Mouse (Mus musculus): ENCODE data around the gene Proca1. TPM values are rescaled to one million over a fixed set of nuclear protein-coding genes. Genes with fewer than 3 reads are reported as not detected.

Gene Proca1
- polyA plus RNA-seq, 1 experiment, result not detected

DNA sequence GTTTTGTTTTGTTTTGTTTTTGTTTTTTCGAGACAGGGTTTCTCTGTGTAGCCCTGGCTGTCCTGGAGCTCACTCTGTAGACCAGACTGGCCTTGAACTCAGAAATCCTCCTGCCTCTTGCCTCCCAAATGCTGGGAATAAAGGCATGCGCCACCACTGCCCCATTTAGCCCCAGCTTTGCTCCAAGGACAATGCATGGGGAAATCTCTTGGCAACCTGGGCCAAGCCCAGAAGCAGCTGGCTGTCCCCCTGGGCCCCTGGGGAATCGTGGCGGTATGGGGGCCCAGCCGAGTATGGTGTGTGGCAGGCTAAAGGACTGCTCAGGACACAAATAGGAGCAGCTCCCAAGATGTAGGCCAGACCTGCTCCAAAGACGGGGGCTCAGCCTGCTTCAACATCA lies 11.1 kb downstream of the Proca1 start:
- H3K36me3 ChIP-seq (ENCODE audit: control insufficient read depth), result peaks cover 59% of the 10 kb centered on the region
- H3K27me3 ChIP-seq (ENCODE audit: control insufficient read depth), result no peaks in the 10 kb centered on the region
- no peaks in the 10 kb centered on the region for H3K4me1 ChIP-seq (ENCODE audit: control insufficient read depth)
- TF ChIP-seq GATA1 (IDR thresholded peaks at IDR 0.05; ENCODE audit: low read length) (no peak), TAL1 (IDR thresholded peaks at IDR 0.05; ENCODE audit: low read length) (no peak)
- H3K9me3 ChIP-seq (ENCODE audit: control insufficient read depth, low read length), result no peaks in the 10 kb centered on the region
- no peak overlapping the region for H3K4me3 ChIP-seq (replicated peaks)

DNA sequence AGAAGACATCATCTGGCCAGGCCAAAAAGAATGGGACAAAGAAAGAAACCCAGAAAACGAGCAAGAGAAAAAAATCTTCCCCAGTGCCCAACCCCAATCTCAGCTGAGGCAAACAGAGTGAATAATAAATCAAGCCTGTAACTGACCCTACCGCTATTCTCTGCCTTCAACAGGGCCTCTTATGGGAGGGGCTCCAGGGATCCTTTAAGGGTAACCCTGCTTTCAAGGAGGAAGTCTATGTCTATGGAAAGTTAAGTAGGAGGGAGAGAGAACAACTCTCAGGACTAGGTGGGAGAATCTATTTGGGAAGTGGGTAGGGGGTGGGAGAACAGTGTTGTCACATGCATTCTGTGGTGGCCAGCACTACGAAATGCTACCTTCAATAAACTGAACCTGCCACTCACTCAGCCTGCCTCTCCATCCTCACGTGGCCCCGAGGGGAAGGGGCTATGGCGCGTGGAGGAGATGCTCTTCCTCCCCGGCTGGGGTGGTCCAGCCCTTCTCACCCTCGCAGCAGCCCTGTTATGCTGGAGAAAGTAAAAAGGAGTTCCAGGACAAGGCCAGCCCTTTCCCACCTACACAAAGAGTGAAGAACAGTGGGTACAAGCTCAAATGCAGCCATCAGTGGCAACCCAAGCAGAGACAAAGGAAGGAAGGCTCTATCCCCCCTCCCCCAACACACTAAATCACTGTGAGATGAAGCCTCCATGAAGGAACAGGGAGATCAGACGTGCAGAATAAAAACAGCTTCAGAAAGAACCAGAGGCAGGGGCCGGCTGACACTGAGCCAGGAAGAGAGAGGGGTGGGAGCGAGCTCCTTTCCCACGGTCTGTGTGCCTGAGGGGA lies 12.4 kb downstream of the Proca1 start:
- Histone ChIP-seq H3K36me3 (ENCODE audit: control insufficient read depth) (peaks cover 72% of the 10 kb centered on the region), H3K4me3 (replicated peaks) (no peak overlapping the region), H3K9me3 (ENCODE audit: control insufficient read depth, low read length) (no peaks in the 10 kb centered on the region), H3K27me3 (ENCODE audit: control insufficient read depth) (no peaks in the 10 kb centered on the region), H3K4me1 (ENCODE audit: control insufficient read depth) (no peaks in the 10 kb centered on the region)
- TF ChIP-seq TAL1 (IDR thresholded peaks at IDR 0.05; ENCODE audit: low read length) (no peak), GATA1 (IDR thresholded peaks at IDR 0.05; ENCODE audit: low read length) (no peak)

DNA sequence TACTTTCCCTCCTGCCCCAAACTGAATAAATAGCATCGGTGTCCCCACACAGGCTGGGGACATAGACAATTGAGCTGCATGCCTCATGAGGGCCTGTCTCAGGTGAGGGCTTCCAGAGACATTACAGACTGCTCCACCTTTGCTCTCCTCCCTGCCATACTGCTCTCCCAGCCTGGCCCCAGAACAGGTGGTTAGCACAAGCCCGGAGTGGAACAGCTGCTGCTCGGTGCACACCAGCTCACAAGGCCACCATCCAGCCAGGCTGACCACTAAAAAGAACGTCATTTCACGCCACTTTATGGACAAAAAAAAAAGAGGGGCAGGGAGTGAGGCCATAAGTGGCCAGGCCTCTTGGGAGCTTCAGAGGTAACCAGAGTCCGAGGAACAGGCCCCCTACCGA lies 14.0 kb downstream of the Proca1 start:
- Histone ChIP-seq H3K36me3 (ENCODE audit: control insufficient read depth) (peaks cover 88% of the 10 kb centered on the region), H3K27me3 (ENCODE audit: control insufficient read depth) (no peaks in the 10 kb centered on the region), H3K4me1 (ENCODE audit: control insufficient read depth) (no peaks in the 10 kb centered on the region), H3K4me3 (replicated peaks) (no peak overlapping the region), H3K9me3 (ENCODE audit: control insufficient read depth, low read length) (no peaks in the 10 kb centered on the region)
- no peak for TF ChIP-seq TAL1 (IDR thresholded peaks at IDR 0.05; ENCODE audit: low read length)
- TF ChIP-seq GATA1 (IDR thresholded peaks at IDR 0.05; ENCODE audit: low read length), result no peak

GRCm38 (mm10) chr11:78209886-78210285 lies 16.7 kb downstream of the Proca1 start:
- Histone ChIP-seq H3K4me1 (ENCODE audit: control insufficient read depth) (no peaks in the 10 kb centered on the region), H3K4me3 (replicated peaks) (no peak overlapping the region), H3K27me3 (ENCODE audit: control insufficient read depth) (no peaks in the 10 kb centered on the region), H3K36me3 (ENCODE audit: control insufficient read depth) (peaks cover 100% of the 10 kb centered on the region), H3K9me3 (ENCODE audit: control insufficient read depth, low read length) (no peaks in the 10 kb centered on the region)
- TF ChIP-seq TAL1 (IDR thresholded peaks at IDR 0.05; ENCODE audit: low read length) (no peak), GATA1 (IDR thresholded peaks at IDR 0.05; ENCODE audit: low read length) (no peak)

DNA sequence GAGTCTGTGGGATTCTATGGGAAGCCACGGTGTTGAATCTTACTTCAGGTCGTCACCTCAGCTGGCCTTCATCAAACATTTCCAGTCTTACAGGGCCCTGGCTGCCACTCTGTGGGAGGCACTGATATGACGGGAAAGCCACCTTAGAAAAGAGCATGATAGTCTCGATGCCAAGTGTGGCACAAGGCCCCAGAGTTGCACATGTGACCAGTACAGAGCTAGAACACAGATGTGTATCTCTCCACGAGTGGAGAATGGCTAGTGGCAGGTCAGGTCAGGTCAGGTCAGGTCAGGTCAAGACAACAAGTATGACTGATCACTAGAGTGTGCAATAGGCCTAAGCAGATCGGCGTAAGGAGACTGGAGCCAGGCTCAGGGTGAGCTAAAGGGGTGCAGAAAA lies 17.4 kb downstream of the Proca1 start:
- TF ChIP-seq GATA1 (IDR thresholded peaks at IDR 0.05; ENCODE audit: low read length) (no peak), TAL1 (IDR thresholded peaks at IDR 0.05; ENCODE audit: low read length) (no peak)
- H3K4me1 ChIP-seq (ENCODE audit: control insufficient read depth), result no peaks in the 10 kb centered on the region
- H3K27me3 ChIP-seq (ENCODE audit: control insufficient read depth), result no peaks in the 10 kb centered on the region
- H3K36me3 ChIP-seq (ENCODE audit: control insufficient read depth), result peaks cover 99% of the 10 kb centered on the region
- H3K9me3 ChIP-seq (ENCODE audit: control insufficient read depth, low read length), result no peaks in the 10 kb centered on the region
- H3K4me3 ChIP-seq (replicated peaks), result no peak overlapping the region

DNA sequence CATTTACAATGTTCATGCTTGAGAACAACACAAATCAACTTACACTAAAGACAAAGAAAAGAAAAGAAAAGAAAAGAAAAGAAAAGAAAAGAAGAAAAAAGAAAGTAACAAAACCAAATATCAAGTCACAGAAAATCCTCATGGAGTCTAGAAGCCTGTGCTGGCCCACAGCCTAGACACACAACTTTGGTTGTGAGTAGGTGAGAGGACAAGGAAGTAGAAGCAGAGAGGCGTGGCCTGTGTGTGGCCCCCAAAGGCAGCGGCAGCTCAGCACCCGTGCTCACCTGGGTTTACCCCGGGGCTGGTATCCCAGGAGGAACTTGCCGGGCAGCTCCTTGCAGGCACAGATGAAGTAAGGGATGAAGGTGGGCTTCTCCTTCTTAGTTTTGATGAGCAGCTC lies 18.3 kb downstream of the Proca1 start:
- Histone ChIP-seq H3K27me3 (ENCODE audit: control insufficient read depth) (no peaks in the 10 kb centered on the region), H3K4me3 (replicated peaks) (no peak overlapping the region), H3K9me3 (ENCODE audit: control insufficient read depth, low read length) (no peaks in the 10 kb centered on the region), H3K4me1 (ENCODE audit: control insufficient read depth) (no peaks in the 10 kb centered on the region), H3K36me3 (ENCODE audit: control insufficient read depth) (peaks cover 99% of the 10 kb centered on the region)
- no peak for TF ChIP-seq TAL1 (IDR thresholded peaks at IDR 0.05; ENCODE audit: low read length)
- TF ChIP-seq GATA1 (IDR thresholded peaks at IDR 0.05; ENCODE audit: low read length), result no peak

- no peak overlapping the region for H3K4me3 ChIP-seq (replicated peaks)
- no peak for TF ChIP-seq GATA1 (IDR thresholded peaks at IDR 0.05; ENCODE audit: low read length)
- no peak for TF ChIP-seq TAL1 (IDR thresholded peaks at IDR 0.05; ENCODE audit: low read length)
- H3K9me3 ChIP-seq (ENCODE audit: control insufficient read depth, low read length), result no peaks in the 10 kb centered on the region
- H3K27me3 ChIP-seq (ENCODE audit: control insufficient read depth), result no peaks in the 10 kb centered on the region
- H3K36me3 ChIP-seq (ENCODE audit: control insufficient read depth), result peaks cover 98% of the 10 kb centered on the region
- no peaks in the 10 kb centered on the region for H3K4me1 ChIP-seq (ENCODE audit: control insufficient read depth)
Measured at GRCm38 (mm10) chr11:78213086-78213817, 20.1 kb downstream of the Proca1 start.

GRCm38 (mm10) chr11:78215709-78216317 lies 22.6 kb downstream of the Proca1 start:
- H3K4me1 ChIP-seq (ENCODE audit: control insufficient read depth), result no peaks in the 10 kb centered on the region
- H3K36me3 ChIP-seq (ENCODE audit: control insufficient read depth), result peaks cover 98% of the 10 kb centered on the region
- H3K4me3 ChIP-seq (replicated peaks), result no peak overlapping the region
- no peaks in the 10 kb centered on the region for H3K27me3 ChIP-seq (ENCODE audit: control insufficient read depth)
- no peaks in the 10 kb centered on the region for H3K9me3 ChIP-seq (ENCODE audit: control insufficient read depth, low read length)
- TF ChIP-seq GATA1 (IDR thresholded peaks at IDR 0.05; ENCODE audit: low read length), result no peak
- no peak for TF ChIP-seq TAL1 (IDR thresholded peaks at IDR 0.05; ENCODE audit: low read length)

GRCm38 (mm10) chr11:78223586-78223985 lies 30.4 kb downstream of the Proca1 start:
- TF ChIP-seq GATA1 (IDR thresholded peaks at IDR 0.05; ENCODE audit: low read length), result no peak
- TF ChIP-seq TAL1 (IDR thresholded peaks at IDR 0.05; ENCODE audit: low read length), result no peak
- peaks cover 97% of the 10 kb centered on the region for H3K36me3 ChIP-seq (ENCODE audit: control insufficient read depth)
- no peak overlapping the region for H3K4me3 ChIP-seq (replicated peaks)
- no peaks in the 10 kb centered on the region for H3K4me1 ChIP-seq (ENCODE audit: control insufficient read depth)
- H3K27me3 ChIP-seq (ENCODE audit: control insufficient read depth), result no peaks in the 10 kb centered on the region
- no peaks in the 10 kb centered on the region for H3K9me3 ChIP-seq (ENCODE audit: control insufficient read depth, low read length)

Measured in erythroblast, embryonic 14.5 days (primary cell).